Mouse (Mus musculus): ENCODE data around the gene Ifi204. TPM values are rescaled to one million over a fixed set of nuclear protein-coding genes. Genes with fewer than 3 reads are reported as not detected.

Gene Ifi204
- polyA plus RNA-seq, 1 experiment from 2014 or later: 1.1 TPM

GRCm38 (mm10) chr1:173733219-173733618, 33.5 kb downstream of the Ifi204 start:
- no peak for ATAC-seq (ENCODE audit: low FRiP score, low read depth)
- H3K9me3 ChIP-seq: no peaks in the 10 kb centered on the region
- no peak overlapping the region for H3K9ac ChIP-seq (replicated peaks)
- WGBS: 48% methylated on average over 7 of the region's 7 CpGs
- no peaks in the 10 kb centered on the region for H3K36me3 ChIP-seq
- H3K27me3 ChIP-seq: no peaks in the 10 kb centered on the region
- H3K4me1 ChIP-seq: no peaks in the 10 kb centered on the region
- H3K27ac ChIP-seq (replicated peaks): no peak overlapping the region
- no peak overlapping the region for H3K4me2 ChIP-seq (replicated peaks)
- H3K4me3 ChIP-seq: no peak overlapping the region

Other genes with a start within 250 kb of the Ifi204 start
- gene Ifi214, start 231.0 kb downstream of the Ifi204 start, polyA plus RNA-seq (2016; fragmentation: Nextera tagmentation; extraction: Ambion mirVana): not detected in 2 replicates
- not detected in 2 replicates for gene Ifi213, start 167.7 kb downstream of the Ifi204 start, polyA plus RNA-seq (2016; fragmentation: Nextera tagmentation; extraction: Ambion mirVana)
- gene Ifi209, start 136.0 kb downstream of the Ifi204 start, polyA plus RNA-seq (2016; fragmentation: Nextera tagmentation; extraction: Ambion mirVana): 0.10 and 0.13 TPM in 2 replicates
- gene Ifi208, start 93.3 kb downstream of the Ifi204 start, polyA plus RNA-seq (2016; fragmentation: Nextera tagmentation; extraction: Ambion mirVana): 0.11 TPM in 1 of 2 replicates, not detected in the other
- gene Ifi207, start 25.2 kb downstream of the Ifi204 start, polyA plus RNA-seq (2016; fragmentation: Nextera tagmentation; extraction: Ambion mirVana): 0.43 and 0.82 TPM in 2 replicates
- gene Ifi211, start 146.1 kb upstream of the Ifi204 start, polyA plus RNA-seq (2016; fragmentation: Nextera tagmentation; extraction: Ambion mirVana): 0.33 and 0.47 TPM in 2 replicates
- gene Mndal, start 175.5 kb upstream of the Ifi204 start, polyA plus RNA-seq (2016; fragmentation: Nextera tagmentation; extraction: Ambion mirVana): 0.23 and 0.84 TPM in 2 replicates
- 0.19 and 0.41 TPM in 2 replicates for gene Ifi203, start 175.7 kb upstream of the Ifi204 start, polyA plus RNA-seq (2016; fragmentation: Nextera tagmentation; extraction: Ambion mirVana)
- gene Ifi202b, start 215.8 kb upstream of the Ifi204 start, polyA plus RNA-seq (2016; fragmentation: Nextera tagmentation; extraction: Ambion mirVana): not detected in 2 replicates

Data from midbrain, embryonic 12.5 days (tissue).